Mouse (Mus musculus): ENCODE measurements around the gene Ggnbp2. TPM values are rescaled to one million over a fixed set of nuclear protein-coding genes. Genes with fewer than 3 reads are reported as not detected.

Ggnbp2 gene
- polyA plus RNA-seq, 2 experiments from 2014 or later = 84.9 to 107 TPM

- ATAC-seq = no peak
Measured at GRCm38 (mm10) chr11:84822487-84822886, 48.1 kb downstream of the Ggnbp2 start.

GRCm38 (mm10) chr11:84821131-84821770 lies 49.4 kb downstream of the Ggnbp2 start:
- no peak for ATAC-seq

- peak; percentile 86 for ATAC-seq
Measured at GRCm38 (mm10) chr11:84818961-84819692, 51.5 kb downstream of the Ggnbp2 start, which contains the start of gene Mrm1. Mrm1 (minus strand) TSS chr11:84819515.

GRCm38 (mm10) chr11:84818085-84818960 lies 52.3 kb downstream of the Ggnbp2 start:
- peak; percentile 80 for ATAC-seq

- ATAC-seq = no peak
Measured at GRCm38 (mm10) chr11:84817362-84817761, 53.3 kb downstream of the Ggnbp2 start.

DNA sequence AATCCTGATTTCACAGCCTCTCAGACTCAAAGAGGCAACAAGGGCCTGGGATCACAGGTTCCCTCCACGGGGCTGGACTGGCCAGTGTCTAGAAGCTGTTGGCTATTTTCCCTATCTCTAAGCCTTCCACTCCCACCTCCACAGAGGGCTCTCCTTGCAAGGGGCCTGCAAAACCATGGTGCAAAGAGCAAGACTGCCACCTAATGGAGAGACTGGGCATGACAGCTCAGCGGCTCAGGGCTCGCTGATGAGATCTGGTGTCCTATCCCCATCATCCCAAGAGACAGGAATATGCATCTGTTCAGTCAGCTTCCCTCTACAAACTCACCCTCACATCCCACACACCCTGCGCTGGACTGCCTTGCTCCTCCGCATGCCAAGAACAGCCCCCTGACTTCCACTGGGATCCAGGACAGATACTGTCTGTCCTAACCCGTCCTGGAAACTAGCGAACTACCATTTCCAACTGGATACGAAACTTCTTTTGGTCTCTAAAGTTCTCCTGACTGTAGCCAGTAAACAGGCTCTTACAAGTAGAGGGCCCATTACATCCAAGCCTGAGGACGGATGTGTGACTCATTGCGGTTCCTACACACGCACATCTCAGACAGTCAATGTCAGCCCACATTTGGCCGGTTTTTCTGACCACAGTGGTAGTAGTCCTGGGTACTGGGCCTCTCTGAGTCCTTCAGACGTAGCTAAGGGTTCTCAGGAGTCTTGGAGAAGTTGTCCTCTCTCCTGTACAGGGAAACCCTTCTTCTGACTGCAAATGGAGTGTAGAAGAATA lies 56.7 kb downstream of the Ggnbp2 start:
- no peak for ATAC-seq

- no peak for ATAC-seq
Measured at GRCm38 (mm10) chr11:84804373-84804772, 66.2 kb downstream of the Ggnbp2 start.

- no peak for ATAC-seq
Measured at GRCm38 (mm10) chr11:84797627-84798353, 72.8 kb downstream of the Ggnbp2 start.

DNA sequence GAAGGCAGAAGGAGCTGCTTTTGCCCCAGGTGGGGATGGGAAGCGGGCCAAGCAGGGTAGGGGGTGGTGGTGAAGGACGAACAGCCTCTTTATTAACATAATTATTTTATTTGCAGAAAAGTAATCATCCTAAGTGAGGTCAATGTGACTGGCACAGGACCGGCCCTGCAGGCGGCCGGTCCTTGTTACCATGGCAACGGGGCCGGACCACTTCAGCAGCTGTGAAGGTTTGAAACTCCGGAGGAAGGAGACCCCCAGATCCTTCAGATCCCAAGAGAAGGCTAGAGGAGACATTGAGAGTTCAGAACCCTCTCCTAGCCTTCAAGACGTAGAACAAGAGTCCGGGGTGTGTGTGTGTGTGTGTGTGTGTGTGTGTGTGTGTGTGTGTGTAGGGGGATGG lies 73.6 kb downstream of the Ggnbp2 start:
- ATAC-seq = no peak

DNA sequence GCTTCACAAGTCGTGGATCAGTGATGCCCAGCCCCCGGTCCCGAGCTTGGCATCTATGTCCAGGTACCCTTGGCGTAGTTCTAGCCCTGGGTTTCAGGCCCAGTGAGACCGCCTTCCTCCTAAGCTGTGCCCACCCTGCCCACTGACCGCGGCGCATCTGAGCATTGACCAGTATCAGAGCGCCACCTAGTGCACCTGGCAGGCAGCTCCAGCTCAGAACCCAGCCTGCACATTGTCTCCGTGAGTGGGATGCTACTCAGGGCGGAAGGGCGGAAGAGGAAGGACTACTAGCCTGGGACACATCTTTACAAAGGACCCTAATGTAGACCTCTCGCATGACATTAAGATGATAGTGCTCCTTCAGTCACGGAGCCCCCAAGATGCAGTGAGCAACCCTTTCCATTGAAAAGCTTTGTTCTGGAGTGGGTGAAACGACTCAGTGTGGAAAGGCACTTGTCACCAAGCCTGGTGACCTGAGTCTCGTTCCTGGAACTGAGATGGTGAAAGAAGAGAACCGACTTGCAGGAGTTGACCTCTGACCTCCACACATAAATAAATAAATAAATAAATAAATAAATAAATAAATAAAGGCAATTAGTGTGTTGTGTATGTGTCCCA lies 76.0 kb downstream of the Ggnbp2 start:
- ATAC-seq = no peak

- no peak for ATAC-seq
Measured at GRCm38 (mm10) chr11:84793545-84793944, 77.1 kb downstream of the Ggnbp2 start.

- no peak for ATAC-seq
Measured at GRCm38 (mm10) chr11:84790383-84790782, 80.2 kb downstream of the Ggnbp2 start.

Other genes starting within 250 kb of the Ggnbp2 start
- 1 to 10 TPM; 7.5 to 7.6 TPM for gene Mrm1, start 51.3 kb downstream of the Ggnbp2 start, polyA plus RNA-seq (2017; shearing (Covaris generic))
- gene Dhrs11, start 41.8 kb downstream of the Ggnbp2 start, polyA plus RNA-seq (2017; shearing (Covaris generic)) = 1 to 10 TPM; 9.0 to 9.1 TPM
- 1 to 10 TPM; 2.3 to 3.2 TPM for gene Myo19, start 9.3 kb upstream of the Ggnbp2 start, polyA plus RNA-seq (2017; shearing (Covaris generic))
- 1 to 10 TPM; 1.5 to 3.2 TPM for gene Pigw, start 9.5 kb upstream of the Ggnbp2 start, polyA plus RNA-seq (2017; shearing (Covaris generic))
- gene Znhit3, start 45.5 kb upstream of the Ggnbp2 start, polyA plus RNA-seq (2017; shearing (Covaris generic)) = 10 to 100 TPM; 34.7 to 35.7 TPM
- gene Car4, start 87.0 kb upstream of the Ggnbp2 start, polyA plus RNA-seq (2017; shearing (Covaris generic)) = not detected

All from activated CD4-positive, CD25-positive, alpha-beta regulatory T cell, adult 4 months (primary cell).